In the genomic region with DNA sequence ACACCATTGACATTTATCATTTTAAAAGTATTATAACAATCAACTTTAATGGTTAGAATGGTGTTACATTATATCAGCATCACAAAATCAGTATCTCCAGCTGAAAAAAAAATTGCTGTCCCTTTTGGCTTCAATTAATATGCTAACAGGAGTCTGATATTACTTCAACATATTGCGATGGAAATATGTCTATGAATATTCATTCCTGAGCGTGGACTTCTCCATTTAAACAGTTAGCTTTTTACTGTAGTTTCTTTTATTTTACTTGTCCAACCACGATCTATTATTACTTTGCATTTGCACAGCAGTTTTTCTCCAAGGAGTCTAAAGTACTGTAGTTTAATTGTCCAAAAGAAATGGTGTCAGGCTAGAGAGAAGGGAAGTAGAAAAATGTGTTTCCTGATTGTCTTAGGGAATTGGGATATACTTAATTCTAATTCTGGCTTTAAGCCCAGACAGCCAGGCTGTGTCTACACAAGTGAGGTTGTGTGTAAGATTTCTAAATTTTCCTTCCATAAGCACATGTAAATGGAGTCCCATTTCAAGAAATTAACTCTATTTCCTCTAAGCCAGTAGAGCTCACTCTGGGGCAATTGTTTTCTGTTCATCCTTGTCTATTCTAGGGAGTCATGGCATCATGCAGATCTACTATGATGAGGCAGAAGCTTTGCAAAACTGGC, we compare ENCODE assay signal across 18 mouse cellular contexts.
DNase-seq lines count a peak whose midpoint lies in the region; ATAC-seq and TF ChIP-seq lines count a peak whose summit lies in the region.
"Had no signal": no experiment of that assay in that cellular context is flagged by ENCODE, and none has a peak within 500 bp of the region (broad histone marks: within the 10 kb centered on the region; RNA-seq: fewer than 3 reads in every experiment).

No protein-coding gene starts in this region.

- DNase-seq in kidney, postnatal 14 days = no peak
- DNase-seq in neural tube, embryonic 10.5 days (ENCODE audit: extremely low spot score, low spot score) = no peak
- peak; percentile 55 for DNase-seq in forebrain, postnatal 0 days
- no peak for DNase-seq in urinary bladder, postnatal 36 days (ENCODE audit: low spot score in 2 of 2)
- no peak for DNase-seq in heart, postnatal 10 days
- DNase-seq: adrenal gland, adult 8-10 months; embryo, embryonic 11 days; heart, adult 2 months; kidney, postnatal 36 days; liver, postnatal 0 days; thymus, adult 2 months had no signal

- no peak overlapping the region for H3K4me3 ChIP-seq in kidney, embryonic 14.5 days (ENCODE audit: low read length)
- no peak overlapping the region for H3K4me3 ChIP-seq in neural tube, embryonic 13.5 days
- no peak overlapping the region for H3K4me3 ChIP-seq in forebrain, postnatal 0 days (ENCODE audit: low read depth, low read length)
- H3K4me3 ChIP-seq: heart, adult 2 months; intestine, embryonic 15.5 days; limb, embryonic 12.5 days; midbrain, embryonic 13.5 days had no signal

- TF ChIP-seq CTCF in forebrain, postnatal 0 days (IDR thresholded peaks at IDR 0.05; ENCODE audit: low read depth) = no peak

- H3K4me1 ChIP-seq in kidney, embryonic 14.5 days (ENCODE audit: control insufficient read depth, insufficient read depth, low read length) = no peaks in the 10 kb centered on the region
- no peaks in the 10 kb centered on the region for H3K4me1 ChIP-seq in neural tube, embryonic 13.5 days (replicated peaks)
- H3K4me1 ChIP-seq in forebrain, postnatal 0 days (ENCODE audit: insufficient read depth) = no peaks in the 10 kb centered on the region
- H3K4me1 ChIP-seq: intestine, embryonic 15.5 days; limb, embryonic 12.5 days had no signal

- WGBS in kidney, embryonic 14.5 days = 77% methylated on average over 3 of the region's 3 CpGs
- 62% methylated on average over 3 of the region's 3 CpGs for WGBS in neural tube, embryonic 13.5 days
- 22% methylated on average over 3 of the region's 3 CpGs for WGBS in forebrain, postnatal 0 days

- no peak overlapping the region for H3K9ac ChIP-seq in kidney, embryonic 14.5 days (ENCODE audit: low read depth, low read length)
- no peak overlapping the region for H3K9ac ChIP-seq in neural tube, embryonic 13.5 days
- no peak overlapping the region for H3K9ac ChIP-seq in forebrain, postnatal 0 days
- H3K9ac ChIP-seq: intestine, embryonic 15.5 days; limb, embryonic 12.5 days; liver, postnatal 0 days; midbrain, embryonic 13.5 days had no signal

- H3K9me3 ChIP-seq in kidney, embryonic 14.5 days (ENCODE audit: control insufficient read depth, low read length) = no peaks in the 10 kb centered on the region
- no peaks in the 10 kb centered on the region for H3K9me3 ChIP-seq in neural tube, embryonic 13.5 days
- H3K9me3 ChIP-seq in forebrain, postnatal 0 days (ENCODE audit: low read length) = no peaks in the 10 kb centered on the region
- H3K9me3 ChIP-seq: intestine, embryonic 15.5 days; limb, embryonic 12.5 days; midbrain, embryonic 13.5 days had no signal

- no peak overlapping the region for H3K27ac ChIP-seq in kidney, embryonic 14.5 days (ENCODE audit: low read depth, low read length)
- peak overlapping the region; percentile 43; the same call in 1 of the 2 replicates for H3K27ac ChIP-seq in neural tube, embryonic 13.5 days (replicated peaks)
- no peak overlapping the region for H3K27ac ChIP-seq in forebrain, postnatal 0 days (ENCODE audit: low read depth, low read length)
- H3K27ac ChIP-seq: heart, adult 2 months; intestine, embryonic 15.5 days; limb, embryonic 12.5 days; macrophage; midbrain, embryonic 13.5 days had no signal

- H3K36me3 ChIP-seq in kidney, embryonic 14.5 days (ENCODE audit: control insufficient read depth, insufficient read depth, low read length) = no peaks in the 10 kb centered on the region
- no peaks in the 10 kb centered on the region for H3K36me3 ChIP-seq in neural tube, embryonic 13.5 days
- no peaks in the 10 kb centered on the region for H3K36me3 ChIP-seq in forebrain, postnatal 0 days (ENCODE audit: insufficient read depth)
- H3K36me3 ChIP-seq: intestine, embryonic 15.5 days; limb, embryonic 12.5 days; midbrain, embryonic 13.5 days had no signal

- ATAC-seq in kidney, embryonic 14.5 days (ENCODE audit: low FRiP score, low TSS enrichment) = 0 out of 2 replicates have a peak, but pooled peaks have one; percentile 35
- ATAC-seq in neural tube, embryonic 13.5 days (ENCODE audit: low read depth) = peak; percentile 53; the same call in 1 of the 2 replicates
- ATAC-seq in forebrain, postnatal 0 days = peak; percentile 79
- ATAC-seq: CD4-positive, CD25-positive, alpha-beta regulatory T cell, adult 4 months; intestine, embryonic 15.5 days; liver, postnatal 0 days; midbrain, embryonic 13.5 days had no signal

- H3K4me2 ChIP-seq in kidney, embryonic 14.5 days (replicated peaks; ENCODE audit: low read depth, low read length) = no peak overlapping the region
- H3K4me2 ChIP-seq in neural tube, embryonic 13.5 days = no peak overlapping the region
- H3K4me2 ChIP-seq in forebrain, postnatal 0 days (ENCODE audit: low read depth) = no peak overlapping the region
- H3K4me2 ChIP-seq: intestine, embryonic 15.5 days; limb, embryonic 12.5 days; midbrain, embryonic 13.5 days had no signal

- intact Hi-C loops in heart, postnatal 10 days (cut with DNase I) = no loop called here

- H3K27me3 ChIP-seq in kidney, embryonic 14.5 days (ENCODE audit: control insufficient read depth, insufficient read depth, low read length) = no peaks in the 10 kb centered on the region
- no peaks in the 10 kb centered on the region for H3K27me3 ChIP-seq in neural tube, embryonic 13.5 days
- H3K27me3 ChIP-seq in forebrain, postnatal 0 days (ENCODE audit: insufficient read depth, low read length) = no peaks in the 10 kb centered on the region
- H3K27me3 ChIP-seq: intestine, embryonic 15.5 days; limb, embryonic 12.5 days; midbrain, embryonic 13.5 days had no signal
